Mouse (Mus musculus): ENCODE results near the gene Kel.

Gene Kel

GRCm38 (mm10) chr6:41704123-41704522 lies at the start of gene Kel:
TSS of gene Kel (minus strand) at chr6:41704339.
- in situ Hi-C loops (cut with MseI, MboI) = loop anchor here in 1 of 2 experiments (10.0 kb wide), 1 partner anchor 79 kb away; no protein-coding TSS in a partner anchor

- in situ Hi-C loops (cut with MseI, MboI) = no loop called here
Observed at GRCm38 (mm10) chr6:41744664-41745392, 40.7 kb upstream of the Kel start.

GRCm38 (mm10) chr6:41741101-41741500 lies 37.0 kb upstream of the Kel start:
- in situ Hi-C loops (cut with MseI, MboI) = no loop called here

- in situ Hi-C loops (cut with MseI, MboI) = no loop called here
Observed at GRCm38 (mm10) chr6:41734719-41735470, 30.8 kb upstream of the Kel start.

- in situ Hi-C loops (cut with MseI, MboI) = no loop called here
Observed at GRCm38 (mm10) chr6:41727989-41728609, 24.0 kb upstream of the Kel start.

GRCm38 (mm10) chr6:41721430-41721829 lies 17.3 kb upstream of the Kel start:
- in situ Hi-C loops (cut with MseI, MboI) = no loop called here

GRCm38 (mm10) chr6:41710281-41710680 lies 6.1 kb upstream of the Kel start:
- in situ Hi-C loops (cut with MseI, MboI) = no loop called here

GRCm38 (mm10) chr6:41706275-41706674 lies 2.1 kb upstream of the Kel start:
- in situ Hi-C loops (cut with MseI, MboI) = loop anchor here in 1 of 2 experiments (10.0 kb wide), 1 partner anchor 81 kb away; no protein-coding TSS in a partner anchor

GRCm38 (mm10) chr6:41702928-41703327 lies 1.2 kb downstream of the Kel start:
- in situ Hi-C loops (cut with MseI, MboI) = loop anchor here in 1 of 2 experiments (10.0 kb wide), 1 partner anchor 78 kb away; no protein-coding TSS in a partner anchor

GRCm38 (mm10) chr6:41701245-41701644 lies 2.9 kb downstream of the Kel start:
- in situ Hi-C loops (cut with MseI, MboI) = loop anchor here in 1 of 2 experiments (10.0 kb wide), 1 partner anchor 76 kb away; no protein-coding TSS in a partner anchor

- in situ Hi-C loops (cut with MseI, MboI) = no loop called here
Observed at GRCm38 (mm10) chr6:41694407-41694806, 9.7 kb downstream of the Kel start.

GRCm38 (mm10) chr6:41692200-41692599 lies 11.9 kb downstream of the Kel start:
- in situ Hi-C loops (cut with MseI, MboI) = no loop called here

- in situ Hi-C loops (cut with MseI, MboI) = no loop called here
Observed at GRCm38 (mm10) chr6:41685596-41685995, 18.5 kb downstream of the Kel start.

GRCm38 (mm10) chr6:41684911-41685310 lies 19.2 kb downstream of the Kel start:
- in situ Hi-C loops (cut with MseI, MboI) = no loop called here

- in situ Hi-C loops (cut with MseI, MboI) = no loop called here
Observed at GRCm38 (mm10) chr6:41684131-41684530, 20.0 kb downstream of the Kel start, which contains the start of gene Llcfc1. TSS of gene Llcfc1 (plus strand) at chr6:41684431.

- in situ Hi-C loops (cut with MseI, MboI) = no loop called here
Observed at GRCm38 (mm10) chr6:41681656-41682055, 22.5 kb downstream of the Kel start.

GRCm38 (mm10) chr6:41680669-41681068 lies 23.5 kb downstream of the Kel start, which contains the start of gene Trpv5:
TSS of gene Trpv5 (minus strand) at chr6:41680769.
- in situ Hi-C loops (cut with MseI, MboI) = no loop called here

GRCm38 (mm10) chr6:41676530-41676929 lies 27.6 kb downstream of the Kel start:
- in situ Hi-C loops (cut with MseI, MboI) = no loop called here

GRCm38 (mm10) chr6:41662320-41662719 lies 41.8 kb downstream of the Kel start:
- in situ Hi-C loops (cut with MseI, MboI) = no loop called here

- in situ Hi-C loops (cut with MseI, MboI) = no loop called here
Observed at GRCm38 (mm10) chr6:41658487-41658886, 45.7 kb downstream of the Kel start.

- in situ Hi-C loops (cut with MseI, MboI) = no loop called here
Observed at GRCm38 (mm10) chr6:41654648-41655047, 49.5 kb downstream of the Kel start.

- in situ Hi-C loops (cut with MseI, MboI) = no loop called here
Observed at GRCm38 (mm10) chr6:41653173-41653572, 51.0 kb downstream of the Kel start.

Measured in mouse trophoblast stem cell (cell line).